Mouse (Mus musculus): Measurements from ENCODE around the gene Ucn2. TPM values are rescaled to one million over a fixed set of nuclear protein-coding genes. Genes with fewer than 3 reads are reported as not detected.

The Ucn2 gene
- total and polyA plus RNA-seq, 3 experiments = 0.38 TPM; not detected in 2

DNA sequence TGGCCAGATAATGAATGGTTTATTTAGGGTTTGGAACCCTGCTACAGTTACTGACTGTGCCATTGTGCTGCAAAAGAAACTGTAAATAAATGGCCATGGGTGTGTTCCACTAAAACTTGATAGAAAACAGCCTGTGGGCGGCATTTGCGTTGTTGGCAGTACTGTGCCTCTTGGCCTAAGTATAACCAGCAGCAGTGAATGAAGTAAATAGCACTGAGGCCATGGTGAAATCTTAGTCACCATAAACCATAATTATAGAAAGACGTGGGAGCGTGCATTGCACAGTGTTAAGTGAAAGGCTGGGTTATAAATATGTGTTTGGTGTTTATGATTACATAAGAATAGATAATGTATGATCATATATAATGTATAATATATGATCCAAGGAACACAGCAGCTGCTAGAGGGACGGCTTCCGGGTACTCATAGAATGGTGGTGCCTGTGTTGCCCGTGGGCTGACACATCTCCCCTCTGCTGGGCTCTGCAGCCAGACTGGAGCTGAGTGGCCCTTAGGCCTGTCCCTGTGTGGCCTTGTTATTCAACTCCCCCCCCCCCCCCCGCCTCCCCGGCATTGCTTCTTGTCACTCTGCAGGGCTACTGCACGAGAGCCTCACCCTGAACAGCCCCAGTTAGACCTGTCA is 23.3 kb downstream of the Ucn2 start:
- ATAC-seq (ENCODE audit: extremely low read depth, insufficient number of reproducible peaks, low FRiP score, poor library complexity, severe bottlenecking) (no peak), DNase-seq (ENCODE audit: low spot score) (no peak)
- Histone ChIP-seq H3K27me3 (ENCODE audit: insufficient read depth, low read length) (no peaks in the 10 kb centered on the region), H3K9me3 (replicated peaks) (no peaks in the 10 kb centered on the region), H3K4me3 (ENCODE audit: low read depth, low read length) (no peak overlapping the region), H3K36me3 (replicated peaks) (peaks cover 72% of the 10 kb centered on the region), H3K4me1 (ENCODE audit: insufficient read depth, low read depth, low read length) (peaks cover 14% of the 10 kb centered on the region)
- no peak for TF ChIP-seq TAL1 (conservative IDR thresholded peaks at IDR 0.05; ENCODE audit: low read depth, low read length)
- no peak for TF ChIP-seq GATA1 (IDR thresholded peaks at IDR 0.05; ENCODE audit: borderline replicate concordance, low read length)
- no peak for TF ChIP-seq CTCF (IDR thresholded peaks at IDR 0.05; ENCODE audit: low read depth, low read length)
- TF ChIP-seq POLR2AphosphoS5 (IDR thresholded peaks at IDR 0.05; ENCODE audit: insufficient replicate concordance, low read depth, low read length) = no peak

- Histone ChIP-seq H3K4me1 (ENCODE audit: insufficient read depth, low read depth, low read length) (peaks cover 14% of the 10 kb centered on the region), H3K4me3 (ENCODE audit: low read depth, low read length) (no peak overlapping the region), H3K9me3 (replicated peaks) (no peaks in the 10 kb centered on the region), H3K36me3 (replicated peaks) (peaks cover 69% of the 10 kb centered on the region), H3K27me3 (ENCODE audit: insufficient read depth, low read length) (no peaks in the 10 kb centered on the region)
- DNase-seq (ENCODE audit: low spot score) = peak; percentile 55
- ATAC-seq (ENCODE audit: extremely low read depth, insufficient number of reproducible peaks, low FRiP score, poor library complexity, severe bottlenecking) = peak; percentile 95
- TF ChIP-seq GATA2 (IDR thresholded peaks at IDR 0.05; ENCODE audit: borderline replicate concordance, low read depth, low read length) (no peak), POLR2AphosphoS5 (IDR thresholded peaks at IDR 0.05; ENCODE audit: insufficient replicate concordance, low read depth, low read length) (no peak), CTCF (IDR thresholded peaks at IDR 0.05; ENCODE audit: low read depth, low read length) (no peak)
Observed at GRCm38 (mm10) chr9:109009636-109010315, 24.0 kb downstream of the Ucn2 start.

- DNase-seq (ENCODE audit: low spot score) = no peak
- H3K36me3 ChIP-seq (replicated peaks) = peaks cover 66% of the 10 kb centered on the region
- H3K4me3 ChIP-seq (ENCODE audit: low read depth, low read length) = no peak overlapping the region
- ATAC-seq (ENCODE audit: extremely low read depth, insufficient number of reproducible peaks, low FRiP score, poor library complexity, severe bottlenecking) = no peak
- no peaks in the 10 kb centered on the region for H3K9me3 ChIP-seq (replicated peaks)
- TF ChIP-seq CTCF (IDR thresholded peaks at IDR 0.05; ENCODE audit: low read depth, low read length) (no peak), GATA2 (IDR thresholded peaks at IDR 0.05; ENCODE audit: borderline replicate concordance, low read depth, low read length) (no peak), TAL1 (conservative IDR thresholded peaks at IDR 0.05; ENCODE audit: low read depth, low read length) (no peak), GATA1 (IDR thresholded peaks at IDR 0.05; ENCODE audit: borderline replicate concordance, low read length) (no peak), POLR2AphosphoS5 (IDR thresholded peaks at IDR 0.05; ENCODE audit: insufficient replicate concordance, low read depth, low read length) (no peak)
- H3K4me1 ChIP-seq (ENCODE audit: insufficient read depth, low read depth, low read length) = peaks cover 14% of the 10 kb centered on the region
- H3K27me3 ChIP-seq (ENCODE audit: insufficient read depth, low read length) = no peaks in the 10 kb centered on the region
Observed at GRCm38 (mm10) chr9:109010316-109010690, 24.5 kb downstream of the Ucn2 start.

GRCm38 (mm10) chr9:109015397-109015796 is 29.6 kb downstream of the Ucn2 start:
- DNase-seq (ENCODE audit: low spot score) = no peak
- peaks cover 31% of the 10 kb centered on the region for H3K36me3 ChIP-seq (replicated peaks)
- peaks cover 6% of the 10 kb centered on the region for H3K4me1 ChIP-seq (ENCODE audit: insufficient read depth, low read depth, low read length)
- no peak for ATAC-seq (ENCODE audit: extremely low read depth, insufficient number of reproducible peaks, low FRiP score, poor library complexity, severe bottlenecking)
- no peak for TF ChIP-seq POLR2AphosphoS5 (IDR thresholded peaks at IDR 0.05; ENCODE audit: insufficient replicate concordance, low read depth, low read length)
- TF ChIP-seq TAL1 (conservative IDR thresholded peaks at IDR 0.05; ENCODE audit: low read depth, low read length) = no peak
- no peak for TF ChIP-seq GATA1 (IDR thresholded peaks at IDR 0.05; ENCODE audit: borderline replicate concordance, low read length)
- no peak for TF ChIP-seq CTCF (IDR thresholded peaks at IDR 0.05; ENCODE audit: low read depth, low read length)
- TF ChIP-seq GATA2 (IDR thresholded peaks at IDR 0.05; ENCODE audit: borderline replicate concordance, low read depth, low read length) = no peak
- H3K9me3 ChIP-seq (replicated peaks) = no peaks in the 10 kb centered on the region
- no peaks in the 10 kb centered on the region for H3K27me3 ChIP-seq (ENCODE audit: insufficient read depth, low read length)
- no peak overlapping the region for H3K4me3 ChIP-seq (ENCODE audit: low read depth, low read length)

GRCm38 (mm10) chr9:109016973-109017604 is 31.3 kb downstream of the Ucn2 start:
- Histone ChIP-seq H3K4me1 (ENCODE audit: insufficient read depth, low read depth, low read length) (peaks cover 6% of the 10 kb centered on the region), H3K9me3 (replicated peaks) (no peaks in the 10 kb centered on the region), H3K36me3 (replicated peaks) (peaks cover 17% of the 10 kb centered on the region), H3K4me3 (ENCODE audit: low read depth, low read length) (no peak overlapping the region), H3K27me3 (ENCODE audit: insufficient read depth, low read length) (no peaks in the 10 kb centered on the region)
- TF ChIP-seq POLR2AphosphoS5 (IDR thresholded peaks at IDR 0.05; ENCODE audit: insufficient replicate concordance, low read depth, low read length) (no peak), CTCF (IDR thresholded peaks at IDR 0.05; ENCODE audit: low read depth, low read length) (no peak), GATA1 (IDR thresholded peaks at IDR 0.05; ENCODE audit: borderline replicate concordance, low read length) (no peak), TAL1 (conservative IDR thresholded peaks at IDR 0.05; ENCODE audit: low read depth, low read length) (no peak), GATA2 (IDR thresholded peaks at IDR 0.05; ENCODE audit: borderline replicate concordance, low read depth, low read length) (no peak)
- ATAC-seq (ENCODE audit: extremely low read depth, insufficient number of reproducible peaks, low FRiP score, poor library complexity, severe bottlenecking) (no peak), DNase-seq (ENCODE audit: low spot score) (no peak)

GRCm38 (mm10) chr9:109021428-109021827 is 35.6 kb downstream of the Ucn2 start:
- DNase-seq (ENCODE audit: low spot score) (no peak), ATAC-seq (ENCODE audit: extremely low read depth, insufficient number of reproducible peaks, low FRiP score, poor library complexity, severe bottlenecking) (no peak)
- Histone ChIP-seq H3K27me3 (ENCODE audit: insufficient read depth, low read length) (no peaks in the 10 kb centered on the region), H3K4me1 (ENCODE audit: insufficient read depth, low read depth, low read length) (no peaks in the 10 kb centered on the region), H3K36me3 (replicated peaks) (peaks cover 30% of the 10 kb centered on the region), H3K4me3 (ENCODE audit: low read depth, low read length) (no peak overlapping the region), H3K9me3 (replicated peaks) (no peaks in the 10 kb centered on the region)
- TF ChIP-seq GATA2 (IDR thresholded peaks at IDR 0.05; ENCODE audit: borderline replicate concordance, low read depth, low read length) = no peak
- TF ChIP-seq GATA1 (IDR thresholded peaks at IDR 0.05; ENCODE audit: borderline replicate concordance, low read length) = no peak
- no peak for TF ChIP-seq CTCF (IDR thresholded peaks at IDR 0.05; ENCODE audit: low read depth, low read length)
- no peak for TF ChIP-seq TAL1 (conservative IDR thresholded peaks at IDR 0.05; ENCODE audit: low read depth, low read length)
